In genomic region chr13:42528169-42528568, GRCm38 (mm10) we compare ENCODE assay signal across 31 mouse cellular contexts.
"Had no signal": no experiment of that assay in that cellular context is flagged by ENCODE, and none has a peak within 500 bp of the region (broad histone marks: within the 10 kb centered on the region; RNA-seq: fewer than 3 reads in every experiment).

No protein-coding gene starts in this region.

- H3K4me3 ChIP-seq: left cerebral cortex, adult 2 months; limb, embryonic 10.5 days; limb, embryonic 12.5 days; limb, embryonic 13.5 days; limb, embryonic 15.5 days; liver, embryonic 12.5 days; liver, embryonic 13.5 days; liver, embryonic 15.5 days; lung, embryonic 15.5 days; megakaryocyte, embryonic 14.5 days; midbrain, embryonic 10.5 days; midbrain, embryonic 12.5 days; midbrain, embryonic 13.5 days; midbrain, embryonic 15.5 days; myocyte had no signal

- H3K27ac ChIP-seq: left cerebral cortex, adult 2 months; limb, embryonic 10.5 days; limb, embryonic 12.5 days; limb, embryonic 13.5 days; limb, embryonic 15.5 days; liver, embryonic 12.5 days; liver, embryonic 13.5 days; liver, embryonic 14.5 days; liver, embryonic 15.5 days; lung, embryonic 15.5 days; macrophage; midbrain, embryonic 10.5 days; midbrain, embryonic 12.5 days; midbrain, embryonic 13.5 days; midbrain, embryonic 15.5 days had no signal

- H3K27me3 ChIP-seq: limb, embryonic 12.5 days; limb, embryonic 13.5 days; limb, embryonic 15.5 days; liver, embryonic 12.5 days; liver, embryonic 13.5 days; liver, embryonic 15.5 days; lung, embryonic 15.5 days; megakaryocyte, embryonic 14.5 days; midbrain, embryonic 12.5 days; midbrain, embryonic 13.5 days; midbrain, embryonic 15.5 days had no signal

- ATAC-seq: liver, embryonic 12.5 days; lung, postnatal 0 days; midbrain, embryonic 13.5 days; midbrain, embryonic 15.5 days; midbrain, embryonic 16.5 days had no signal

- H3K9ac ChIP-seq: limb, embryonic 12.5 days; limb, embryonic 13.5 days; limb, embryonic 15.5 days; liver, embryonic 12.5 days; liver, embryonic 13.5 days; liver, embryonic 14.5 days; liver, embryonic 15.5 days; lung, embryonic 14.5 days; lung, embryonic 15.5 days; midbrain, embryonic 12.5 days; midbrain, embryonic 13.5 days; midbrain, embryonic 15.5 days had no signal

- H3K36me3 ChIP-seq: limb, embryonic 10.5 days; limb, embryonic 12.5 days; limb, embryonic 13.5 days; limb, embryonic 15.5 days; liver, embryonic 12.5 days; liver, embryonic 13.5 days; liver, embryonic 15.5 days; lung, embryonic 15.5 days; midbrain, embryonic 10.5 days; midbrain, embryonic 12.5 days; midbrain, embryonic 13.5 days; midbrain, embryonic 15.5 days had no signal

- DNase-seq: left cerebral cortex, postnatal 4 days; liver; liver, embryonic 13.5 days; lung, adult 18-20 months; lung, adult 2 months; lung, embryonic 14.5 days; lung, postnatal 10 days; lung, postnatal 14 days; lung, postnatal 36 days; lung, postnatal 4 days; midbrain, embryonic 14.5 days had no signal

- H3K9me3 ChIP-seq: limb, embryonic 10.5 days; limb, embryonic 13.5 days; limb, embryonic 15.5 days; liver, embryonic 12.5 days; liver, embryonic 13.5 days; liver, embryonic 15.5 days; lung, embryonic 15.5 days; megakaryocyte, embryonic 14.5 days; midbrain, embryonic 10.5 days; midbrain, embryonic 12.5 days; midbrain, embryonic 13.5 days; midbrain, embryonic 15.5 days had no signal

- H3K4me1 ChIP-seq: limb, embryonic 12.5 days; limb, embryonic 13.5 days; limb, embryonic 15.5 days; liver, embryonic 12.5 days; liver, embryonic 13.5 days; liver, embryonic 15.5 days; megakaryocyte, embryonic 14.5 days; midbrain, embryonic 12.5 days; midbrain, embryonic 15.5 days had no signal

- H3K4me2 ChIP-seq: limb, embryonic 12.5 days; limb, embryonic 13.5 days; limb, embryonic 15.5 days; liver, embryonic 11.5 days; liver, embryonic 12.5 days; liver, embryonic 13.5 days; liver, embryonic 15.5 days; lung, embryonic 14.5 days; lung, embryonic 15.5 days; midbrain, embryonic 11.5 days; midbrain, embryonic 12.5 days; midbrain, embryonic 13.5 days; midbrain, embryonic 15.5 days had no signal
